Mouse (Mus musculus) hindbrain, embryonic 11.5 days (tissue): ENCODE data around the gene Abcg8. TPM values are rescaled to one million over a fixed set of nuclear protein-coding genes. Genes with fewer than 3 reads are reported as not detected.

Experiments
- ATAC-seq: fragments of 200-750 bp; cut with Nextera tagmentation; 2 replicates; pipeline ENCODE4 v1.8.0; 2017; ENCODE audit warnings: mild to moderate bottlenecking, moderate TSS enrichment, moderate library complexity; ENCODE audit not compliant: low FRiP score
- DNase-seq: peaks from one replicate; pipeline ENCODE4 v3.0.0-alpha.2; 2015; ENCODE audit warnings: low spot score
- H3K27ac ChIP-seq: fragments of 300-500 bp; sonication (generic); 2 replicates; pipeline ENCODE4 v1.5.1; 2014; ENCODE audit warnings: mild to moderate bottlenecking, low read depth, low read length
- H3K27me3 ChIP-seq: fragments of 300-500 bp; sonication (generic); 2 replicates; pipeline ENCODE4 v1.6.1; 2014; ENCODE audit warnings: mild to moderate bottlenecking, low read length, moderate library complexity, mixed read lengths; ENCODE audit not compliant: control insufficient read depth, insufficient read depth
- H3K36me3 ChIP-seq: fragments of 300-500 bp; sonication (generic); 2 replicates; pipeline ENCODE4 v1.6.1; 2014; ENCODE audit warnings: mild to moderate bottlenecking, low read length, moderate library complexity, mixed read lengths; ENCODE audit not compliant: control insufficient read depth, insufficient read depth
- H3K4me1 ChIP-seq: fragments of 300-500 bp; sonication (generic); replicated peaks from 2 replicates; pipeline ENCODE4 v1.6.1; 2014; ENCODE audit warnings: low read length, mixed read lengths; ENCODE audit not compliant: control insufficient read depth, insufficient read depth
- H3K4me2 ChIP-seq: fragments of 300-500 bp; sonication (generic); replicated peaks from 2 replicates; pipeline ENCODE4 v1.6.1; 2014; ENCODE audit warnings: mild to moderate bottlenecking, low read depth, low read length
- H3K4me3 ChIP-seq: fragments of 300-500 bp; sonication (generic); 2 replicates; pipeline ENCODE4 v1.5.1; 2014; ENCODE audit warnings: low read depth, low read length
- H3K9ac ChIP-seq: fragments of 300-500 bp; sonication (generic); 2 replicates; pipeline ENCODE4 v1.6.1; 2014; ENCODE audit warnings: low read depth, low read length
- H3K9me3 ChIP-seq: fragments of 300-500 bp; sonication (generic); 2 replicates; pipeline ENCODE4 v1.6.1; 2016; ENCODE audit warnings: low read length; ENCODE audit not compliant: control insufficient read depth
- WGBS: fragments of 180-500 bp; shearing (Covaris S2); extraction: QIAGEN DNeasy Blood & Tissue Kit; methylation state at CpG from one replicate; pipeline ENCODE4 v1.1.7; 2014; 5-methylcytosine and 5-hydroxymethylcytosine counted together
- polyA plus RNA-seq: library from polyadenylated mRNA; unstranded; fragments of >200 nt; fragmentation: Nextera tagmentation; extraction: Ambion mirVana; gene quantifications from 2 replicates; pipeline ENCODE4 v1.2.1, GENCODE M21; 2014

The Abcg8 gene
- polyA plus RNA-seq, 1 experiment from 2014 or later = 0.42 TPM

DNA sequence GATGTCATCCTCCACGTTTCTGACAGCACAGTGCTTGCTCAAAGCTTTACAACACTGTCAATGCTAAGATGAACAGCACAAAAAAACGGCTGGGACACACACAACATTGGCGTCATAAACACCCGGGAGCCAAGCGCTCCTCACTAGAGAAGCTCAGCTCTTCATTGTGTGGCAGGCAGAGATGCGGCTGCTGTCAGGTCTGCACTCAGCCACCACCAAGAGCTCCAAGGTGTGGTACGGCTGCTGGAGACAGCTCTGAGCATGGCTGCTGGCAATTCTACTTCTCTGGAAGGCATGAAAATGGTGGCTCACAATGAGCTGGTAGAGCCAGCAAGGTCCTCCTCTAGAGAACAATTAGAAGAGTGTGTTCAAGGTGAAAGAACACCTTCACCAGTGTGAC is 32.7 kb downstream of the Abcg8 start:
- 83% methylated on average over 7 of the region's 7 CpGs for WGBS
- no peaks in the 10 kb centered on the region for H3K9me3 ChIP-seq
- DNase-seq (no peak), ATAC-seq (no peak)
- H3K4me2 ChIP-seq = no peak overlapping the region
- H3K4me1 ChIP-seq = peaks cover 4% of the 10 kb centered on the region; the same call in 1 of the 2 replicates
- H3K36me3 ChIP-seq = no peaks in the 10 kb centered on the region
- no peak overlapping the region for H3K9ac ChIP-seq
- H3K27me3 ChIP-seq = no peaks in the 10 kb centered on the region
- no peak overlapping the region for H3K4me3 ChIP-seq
- H3K27ac ChIP-seq = no peak overlapping the region

DNA sequence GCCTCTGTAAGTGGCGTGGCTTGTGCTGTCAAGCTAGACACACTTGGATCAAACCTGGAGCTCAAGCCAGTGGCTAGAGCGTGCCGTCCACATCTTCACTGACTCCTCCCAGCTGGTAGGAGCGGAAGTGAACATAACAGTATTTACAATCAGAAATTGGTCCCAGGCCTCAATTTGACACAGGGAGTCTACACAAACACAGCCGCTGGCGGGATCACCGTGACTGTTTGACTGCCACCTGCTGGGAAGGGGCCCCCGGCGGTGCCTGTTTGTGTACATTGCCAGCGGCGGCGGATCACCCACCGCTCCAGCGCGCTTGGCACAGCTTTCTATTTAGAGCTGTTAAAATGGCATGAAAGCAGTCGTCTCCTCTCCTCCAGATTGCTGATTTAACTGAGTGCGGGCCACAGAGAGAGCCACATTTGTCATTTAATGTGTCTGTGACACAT is 33.3 kb downstream of the Abcg8 start:
- Histone ChIP-seq H3K27me3 (no peaks in the 10 kb centered on the region), H3K9ac (no peak overlapping the region), H3K4me1 (peaks cover 4% of the 10 kb centered on the region; the same call in 1 of the 2 replicates), H3K4me3 (no peak overlapping the region), H3K27ac (no peak overlapping the region), H3K4me2 (no peak overlapping the region), H3K36me3 (no peaks in the 10 kb centered on the region), H3K9me3 (no peaks in the 10 kb centered on the region)
- peak; percentile 54; the same call in 1 of the 2 replicates for ATAC-seq
- DNase-seq = peak; percentile 60
- 46% methylated on average over 17 of the region's 17 CpGs for WGBS

DNA sequence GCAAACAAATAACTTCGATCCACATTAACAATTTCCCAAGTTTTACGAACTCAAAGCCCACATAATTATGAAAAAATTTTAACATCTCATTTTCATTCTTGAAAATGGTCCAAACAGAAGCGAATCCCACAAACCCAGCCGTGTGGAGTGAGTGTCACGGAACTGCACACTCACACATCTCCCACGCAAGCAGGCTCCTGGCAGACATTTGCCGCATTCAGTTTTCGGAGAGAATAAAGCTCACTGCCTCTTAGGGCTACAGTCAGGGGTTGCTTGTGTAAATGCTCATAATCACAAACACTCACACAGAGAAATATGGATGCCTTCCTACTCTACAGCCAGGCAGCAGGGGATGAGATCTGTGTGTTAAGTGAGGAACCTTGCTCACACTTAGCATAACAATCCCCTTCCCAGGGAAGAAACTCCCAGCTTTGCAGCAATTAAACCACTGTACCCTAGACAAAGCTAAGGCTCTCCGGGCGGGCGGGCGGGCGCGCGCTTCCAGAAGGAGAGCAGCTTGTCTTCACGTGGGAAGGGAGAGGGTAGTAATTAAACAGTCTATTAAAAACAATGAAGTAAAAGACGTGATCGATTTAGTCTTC is 37.6 kb downstream of the Abcg8 start:
- Histone ChIP-seq H3K27ac (no peak overlapping the region), H3K4me3 (no peak overlapping the region), H3K9ac (no peak overlapping the region), H3K4me2 (no peak overlapping the region), H3K36me3 (no peaks in the 10 kb centered on the region), H3K27me3 (no peaks in the 10 kb centered on the region), H3K9me3 (no peaks in the 10 kb centered on the region), H3K4me1 (peaks cover 6% of the 10 kb centered on the region; the same call in 1 of the 2 replicates)
- DNase-seq (no peak), ATAC-seq (no peak)
- 80% methylated on average over 18 of the region's 18 CpGs for WGBS

DNA sequence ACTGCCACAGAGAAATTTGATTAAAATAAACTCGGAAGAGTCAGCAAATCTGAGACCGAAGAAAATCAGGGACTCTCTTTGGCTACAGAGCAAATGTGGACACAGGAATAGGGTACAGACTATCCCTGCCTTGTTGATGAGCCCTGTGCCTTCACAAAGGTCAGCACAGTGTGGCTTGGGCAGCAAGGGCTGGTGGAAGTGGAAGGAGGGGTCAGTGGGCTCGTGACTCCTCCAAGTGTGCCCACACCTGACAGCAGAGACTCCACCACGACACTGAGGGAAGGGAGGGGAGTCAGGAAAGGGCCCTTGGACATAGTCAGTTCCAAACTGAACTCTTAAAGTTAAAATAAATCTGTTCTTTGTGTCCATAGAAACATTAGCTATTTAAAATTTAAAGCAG is 38.8 kb downstream of the Abcg8 start:
- Histone ChIP-seq H3K9me3 (no peaks in the 10 kb centered on the region), H3K36me3 (no peaks in the 10 kb centered on the region), H3K27ac (no peak overlapping the region), H3K4me3 (no peak overlapping the region), H3K4me1 (0 out of 2 replicates have a peak, but pooled peaks cover 2% of the 10 kb centered on the region), H3K27me3 (no peaks in the 10 kb centered on the region), H3K9ac (no peak overlapping the region), H3K4me2 (no peak overlapping the region)
- WGBS = 79% methylated on average over 4 of the region's 4 CpGs
- DNase-seq (no peak), ATAC-seq (no peak)

DNA sequence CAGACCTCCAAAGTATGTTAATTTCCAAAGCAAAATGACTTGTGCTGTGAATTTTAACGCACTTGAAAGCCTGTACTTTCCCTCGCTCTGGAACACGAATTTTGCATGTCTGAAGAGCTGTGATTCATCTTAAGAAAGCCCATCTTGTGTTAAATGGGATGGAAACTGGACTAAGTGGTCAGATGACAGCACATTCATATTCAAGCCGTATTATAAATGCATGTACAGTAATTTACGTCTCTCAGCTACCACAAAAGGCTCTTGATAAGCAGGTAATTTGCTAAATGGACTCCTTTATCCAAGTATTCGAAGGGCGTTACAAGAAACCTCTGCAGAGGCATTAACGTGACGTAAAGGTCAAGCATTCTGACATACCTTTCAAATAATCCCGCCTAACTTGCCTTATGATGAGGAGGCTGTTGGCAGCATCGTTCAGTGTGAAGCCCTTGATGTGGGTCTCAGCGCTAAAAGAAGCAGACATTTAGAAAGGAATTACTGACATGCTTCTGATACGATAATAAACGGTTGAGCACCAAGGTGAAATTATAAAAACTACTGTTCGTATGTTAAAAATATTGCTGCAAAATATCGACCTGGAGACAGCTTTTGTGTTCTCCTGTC is 40.3 kb downstream of the Abcg8 start:
- WGBS = 69% methylated on average over 16 of the region's 16 CpGs
- ATAC-seq (no peak), DNase-seq (no peak)
- H3K4me1 ChIP-seq = 0 out of 2 replicates have a peak, but pooled peaks cover 2% of the 10 kb centered on the region
- H3K4me2 ChIP-seq = no peak overlapping the region
- no peak overlapping the region for H3K9ac ChIP-seq
- no peaks in the 10 kb centered on the region for H3K27me3 ChIP-seq
- H3K27ac ChIP-seq = no peak overlapping the region
- no peaks in the 10 kb centered on the region for H3K36me3 ChIP-seq
- H3K4me3 ChIP-seq = no peak overlapping the region
- H3K9me3 ChIP-seq = no peaks in the 10 kb centered on the region

DNA sequence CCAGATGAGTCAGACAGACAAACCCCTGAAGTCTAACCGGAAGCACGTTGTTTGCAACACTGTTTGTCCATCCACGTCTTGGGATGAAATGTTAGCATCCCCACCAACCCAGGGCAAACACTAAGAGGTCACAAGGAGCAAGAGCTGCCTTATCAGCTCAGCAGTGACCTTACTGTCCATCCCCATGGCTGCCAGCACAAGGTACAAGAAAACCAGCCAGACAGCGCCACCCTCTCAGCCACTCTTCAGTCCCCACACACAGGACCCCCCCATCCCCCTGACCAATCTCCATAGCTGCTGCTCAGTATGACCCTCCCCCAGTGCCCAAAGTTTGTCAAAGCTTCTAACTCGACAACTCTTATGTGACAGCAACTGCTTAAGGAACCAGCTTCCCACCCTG is 41.3 kb downstream of the Abcg8 start:
- Histone ChIP-seq H3K4me2 (no peak overlapping the region), H3K36me3 (no peaks in the 10 kb centered on the region), H3K27ac (no peak overlapping the region), H3K9ac (no peak overlapping the region), H3K4me1 (0 out of 2 replicates have a peak, but pooled peaks cover 2% of the 10 kb centered on the region), H3K27me3 (no peaks in the 10 kb centered on the region), H3K9me3 (no peaks in the 10 kb centered on the region), H3K4me3 (no peak overlapping the region)
- WGBS = 64% methylated on average over 5 of the region's 5 CpGs
- DNase-seq (no peak), ATAC-seq (no peak)

GRCm38 (mm10) chr17:84719105-84719504 is 43.0 kb downstream of the Abcg8 start:
- Histone ChIP-seq H3K9me3 (no peaks in the 10 kb centered on the region), H3K4me2 (no peak overlapping the region), H3K27ac (no peak overlapping the region), H3K4me1 (0 out of 2 replicates have a peak, but pooled peaks cover 2% of the 10 kb centered on the region), H3K4me3 (no peak overlapping the region), H3K36me3 (no peaks in the 10 kb centered on the region), H3K9ac (no peak overlapping the region), H3K27me3 (no peaks in the 10 kb centered on the region)
- no peak for DNase-seq
- ATAC-seq = no peak
- WGBS = 91% methylated on average over 3 of the region's 3 CpGs

- no peak overlapping the region for H3K4me3 ChIP-seq
- DNase-seq = no peak
- H3K4me1 ChIP-seq = no peaks in the 10 kb centered on the region
- 60% methylated on average over 9 of the region's 9 CpGs for WGBS
- ATAC-seq = no peak
- H3K27ac ChIP-seq = no peak overlapping the region
- no peaks in the 10 kb centered on the region for H3K9me3 ChIP-seq
- H3K27me3 ChIP-seq = no peaks in the 10 kb centered on the region
- H3K4me2 ChIP-seq = no peak overlapping the region
- H3K9ac ChIP-seq = no peak overlapping the region
- no peaks in the 10 kb centered on the region; the same call in 1 of the 2 replicates for H3K36me3 ChIP-seq
These were observed 47.9 kb downstream of the Abcg8 start for GRCm38 (mm10) chr17:84724028-84724427.

- DNase-seq (no peak), ATAC-seq (no peak)
- H3K27me3 ChIP-seq = no peaks in the 10 kb centered on the region
- no peak overlapping the region for H3K9ac ChIP-seq
- no peaks in the 10 kb centered on the region for H3K9me3 ChIP-seq
- no peaks in the 10 kb centered on the region for H3K4me1 ChIP-seq
- 100% methylated on average over 3 of the region's 3 CpGs for WGBS
- H3K4me2 ChIP-seq = no peak overlapping the region
- H3K36me3 ChIP-seq = no peaks in the 10 kb centered on the region; the same call in 1 of the 2 replicates
- no peak overlapping the region for H3K4me3 ChIP-seq
- no peak overlapping the region for H3K27ac ChIP-seq
These were observed 49.1 kb downstream of the Abcg8 start for GRCm38 (mm10) chr17:84725163-84725562.
